Mouse (Mus musculus) cerebellum, adult 2 months (tissue): ENCODE data around the gene Stom. TPM values are rescaled to one million over a fixed set of nuclear protein-coding genes. Genes with fewer than 3 reads are reported as not detected.
A peak's percentile ranks its signal among the peaks of the same experiment; 100 is the strongest.

Source experiments
- DNase-seq, 2 experiments: peaks; one replicate each; pipeline ENCODE4 v3.0.0; 2021
- H3K27ac ChIP-seq: fragments of 200-500 bp; 2 replicates; pipeline ENCODE4 v1.5.1; 2012; ENCODE audit warnings: low read length, control low read depth, inconsistent platforms; ENCODE audit not compliant: insufficient read depth
- H3K27me3 ChIP-seq: fragments of 200-500 bp; 2 replicates; pipeline ENCODE4 v1.6.1; 2012; ENCODE audit warnings: inconsistent platforms, mild to moderate bottlenecking, low read length, moderate library complexity; ENCODE audit not compliant: control insufficient read depth, insufficient read depth
- H3K4me1 ChIP-seq: fragments of 200-500 bp; 2 replicates; pipeline ENCODE4 v1.6.1; 2011; ENCODE audit warnings: low read length; ENCODE audit not compliant: control insufficient read depth, insufficient read depth
- H3K4me3 ChIP-seq: fragments of 200-500 bp; replicated peaks from 2 replicates; pipeline ENCODE3; 2011; ENCODE audit warnings: mild to moderate bottlenecking, low read depth, low read length, control low read depth; ENCODE audit not compliant: insufficient read depth
- CTCF ChIP-seq: fragments of 200-500 bp; IDR thresholded peaks from 2 replicates; pipeline ENCODE4 v1.5.1; 2011; ENCODE audit warnings: low read depth, mild to moderate bottlenecking, control low read depth, low read length, moderate library complexity, borderline replicate concordance; ENCODE audit not compliant: insufficient read depth
- POLR2A ChIP-seq: fragments of 200-500 bp; IDR thresholded peaks from 2 replicates; pipeline ENCODE4 v1.6.1; 2011; ENCODE audit warnings: low read length, control low read depth, borderline replicate concordance; ENCODE audit not compliant: insufficient read depth
- WGBS: fragments of 180-500 bp; shearing (Covaris S2); methylation state at CpG from one replicate; pipeline ENCODE4 v1.1.7; 2018; 5-methylcytosine and 5-hydroxymethylcytosine counted together
- polyA plus RNA-seq: library from polyadenylated mRNA; depleted of rRNA; stranded (reverse); fragments of >200 nt; gene quantifications from 2 replicates; pipeline ENCODE4 v1.2.3, GENCODE M21; 2012; rRNA removed

Stom gene
- polyA plus RNA-seq = 14.9 and 17.0 TPM in 2 replicates

- TF ChIP-seq CTCF = no peak
- TF ChIP-seq POLR2A = peak; percentile 56; the same call in 1 of the 2 replicates
- peak; percentile 98 to 99 for DNase-seq
- Histone ChIP-seq H3K27me3 (no peaks in the 10 kb centered on the region), H3K4me3 (peak within 1 kb of the TSS; percentile 75), H3K4me1 (no peaks in the 10 kb centered on the region), H3K27ac (peak within 1 kb of the TSS; percentile 18; the same call in 1 of the 2 replicates)
- WGBS = under 1% methylated on average over 45 of the region's 45 CpGs
Measured at GRCm38 (mm10) chr2:35336388-35337280, at the start of gene Stom. Stom (minus strand) TSS chr2:35336976.

GRCm38 (mm10) chr2:35385441-35385871, 48.7 kb upstream of the Stom start:
- Histone ChIP-seq H3K4me3 (no peak overlapping the region), H3K4me1 (no peaks in the 10 kb centered on the region), H3K27me3 (no peaks in the 10 kb centered on the region), H3K27ac (no peak overlapping the region)
- TF ChIP-seq CTCF (no peak), POLR2A (no peak)
- WGBS = 15% methylated on average over 9 of the region's 9 CpGs
- DNase-seq = peak; percentile 44 to 66

GRCm38 (mm10) chr2:35379306-35379705, 42.5 kb upstream of the Stom start:
- no peak for DNase-seq
- 64% methylated on average over 9 of the region's 9 CpGs for WGBS
- no peak overlapping the region for H3K27ac ChIP-seq
- H3K27me3 ChIP-seq = no peaks in the 10 kb centered on the region
- H3K4me3 ChIP-seq = no peak overlapping the region
- TF ChIP-seq CTCF (no peak), POLR2A (no peak)
- no peaks in the 10 kb centered on the region for H3K4me1 ChIP-seq

- no peaks in the 10 kb centered on the region for H3K4me1 ChIP-seq
- TF ChIP-seq POLR2A = no peak
- no peak for TF ChIP-seq CTCF
- 83% methylated on average over 6 of the region's 6 CpGs for WGBS
- H3K4me3 ChIP-seq = no peak overlapping the region
- no peaks in the 10 kb centered on the region for H3K27me3 ChIP-seq
- no peak overlapping the region for H3K27ac ChIP-seq
- DNase-seq = no peak
Measured at GRCm38 (mm10) chr2:35377600-35377999, 40.8 kb upstream of the Stom start.

GRCm38 (mm10) chr2:35373003-35373402, 36.2 kb upstream of the Stom start:
- Histone ChIP-seq H3K4me1 (no peaks in the 10 kb centered on the region), H3K27ac (no peak overlapping the region), H3K4me3 (no peak overlapping the region), H3K27me3 (no peaks in the 10 kb centered on the region)
- TF ChIP-seq CTCF (peak; percentile 39; the same call in 1 of the 2 replicates), POLR2A (no peak)
- DNase-seq = no peak
- WGBS = 16% methylated on average over 3 of the region's 3 CpGs

GRCm38 (mm10) chr2:35370686-35371085, 33.9 kb upstream of the Stom start:
- H3K27ac ChIP-seq = no peak overlapping the region
- no peaks in the 10 kb centered on the region for H3K4me1 ChIP-seq
- TF ChIP-seq CTCF = no peak
- no peak for TF ChIP-seq POLR2A
- no peak for DNase-seq
- H3K27me3 ChIP-seq = no peaks in the 10 kb centered on the region
- H3K4me3 ChIP-seq = no peak overlapping the region

- Histone ChIP-seq H3K27me3 (no peaks in the 10 kb centered on the region), H3K4me3 (no peak within 1 kb of the TSS), H3K4me1 (no peaks in the 10 kb centered on the region), H3K27ac (no peak within 1 kb of the TSS)
- no peak for DNase-seq
- no peak for TF ChIP-seq CTCF
- no peak for TF ChIP-seq POLR2A
- 83% methylated on average over 2 of the region's 2 CpGs for WGBS
Measured at GRCm38 (mm10) chr2:35367629-35368028, 30.9 kb upstream of the Stom start, which contains the start of gene 4930568D16Rik. 4930568D16Rik (minus strand) TSS chr2:35367729.

GRCm38 (mm10) chr2:35349184-35349583, 12.4 kb upstream of the Stom start:
- no peak overlapping the region for H3K27ac ChIP-seq
- TF ChIP-seq POLR2A (no peak), CTCF (peak; percentile 55; the same call in 1 of the 2 replicates)
- 41% methylated on average over 5 of the region's 5 CpGs for WGBS

More at GRCm38 (mm10) chr2:35349184-35349583, 12.4 kb upstream of the Stom start:
- H3K4me3 ChIP-seq = no peak overlapping the region
- peak in 1 of 2 experiments; percentile 32 for DNase-seq
- H3K27me3 ChIP-seq = no peaks in the 10 kb centered on the region
- H3K4me1 ChIP-seq = no peaks in the 10 kb centered on the region
